Mouse (Mus musculus) left cerebral cortex, postnatal 14 days (tissue): ENCODE data around the gene Frmd5. TPM values are rescaled to one million over a fixed set of nuclear protein-coding genes. Genes with fewer than 3 reads are reported as not detected.

Experiments used
- DNase-seq, 2 experiments: peaks; one replicate each; pipeline ENCODE4 v3.0.0; 2021 to 2022; ENCODE audit warnings: low spot score in 2 of 2, mixed read lengths in 1 of 2
- intact Hi-C: fragments of 180-260 bp; cut with DNase I; formaldehyde crosslinking; loops from one replicate; pipeline ENCODE4 v1.15.1; 2025
- total RNA-seq, 2 experiments: library from RNA; stranded (reverse); gene quantifications; 2 replicates each; pipeline ENCODE4 v1.2.3; 2021

The Frmd5 gene
- total RNA-seq, 2 experiments from 2014 or later: 47.7 to 54.5 TPM

- intact Hi-C loops: no loop called here
- DNase-seq: no peak
These were observed 30.7 kb downstream of the Frmd5 start for GRCm38 (mm10) chr2:121776219-121776618.

DNA sequence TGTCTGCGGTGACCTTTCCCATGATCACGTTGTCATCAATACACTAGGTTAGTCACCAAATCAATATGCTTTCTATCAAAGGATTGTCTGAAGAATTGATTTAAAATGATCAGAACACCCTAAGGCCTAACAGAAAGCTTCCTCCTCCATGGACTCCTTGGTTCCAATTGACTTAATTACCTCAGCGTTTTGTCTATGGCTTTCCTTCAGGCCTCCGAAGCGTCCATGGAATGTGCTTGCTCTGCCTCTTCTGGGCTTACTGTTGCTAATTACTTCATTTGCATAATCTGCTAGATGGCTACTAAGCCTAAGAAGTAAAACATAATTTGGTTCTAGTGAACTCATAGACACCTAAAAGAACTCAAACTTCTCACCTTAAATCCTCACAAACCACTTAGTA lies 42.0 kb downstream of the Frmd5 start:
- no peak for DNase-seq
- intact Hi-C loops: no loop called here

- no peak for DNase-seq
- intact Hi-C loops: no loop called here
These were observed 45.0 kb downstream of the Frmd5 start for GRCm38 (mm10) chr2:121761861-121762260.

GRCm38 (mm10) chr2:121761281-121761795 lies 45.5 kb downstream of the Frmd5 start:
- intact Hi-C loops: no loop called here

GRCm38 (mm10) chr2:121760646-121761045 lies 46.2 kb downstream of the Frmd5 start:
- intact Hi-C loops: no loop called here
- DNase-seq: no peak

More at GRCm38 (mm10) chr2:121761281-121761795, 45.5 kb downstream of the Frmd5 start:
- DNase-seq: no peak

DNA sequence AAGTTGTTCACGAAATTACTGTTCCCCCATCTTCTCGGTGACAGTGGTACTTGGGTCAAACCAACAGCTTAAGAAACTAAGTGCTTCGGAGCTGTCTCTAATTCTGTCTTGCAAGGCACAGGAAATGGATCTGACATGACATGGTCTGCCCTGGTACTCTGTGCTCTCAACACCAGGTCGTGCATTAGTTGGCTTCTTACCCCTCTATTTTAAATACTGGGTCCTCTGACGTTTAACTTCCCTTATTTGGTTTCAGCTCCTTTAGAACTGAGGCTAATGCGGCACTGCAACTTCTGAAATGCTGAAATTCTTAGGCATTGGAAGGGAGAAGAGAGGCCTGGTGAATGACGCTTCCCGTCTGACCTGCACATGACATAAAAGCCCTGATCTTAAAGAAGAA lies 48.6 kb downstream of the Frmd5 start:
- no peak for DNase-seq
- intact Hi-C loops: no loop called here

- intact Hi-C loops: no loop called here
- DNase-seq: no peak
These were observed 50.6 kb downstream of the Frmd5 start for GRCm38 (mm10) chr2:121756336-121756735.

GRCm38 (mm10) chr2:121755056-121755455 lies 51.8 kb downstream of the Frmd5 start:
- DNase-seq: no peak
- intact Hi-C loops: no loop called here

- DNase-seq: peak; percentile 41 to 70
- intact Hi-C loops: no loop called here
These were observed 56.8 kb downstream of the Frmd5 start for GRCm38 (mm10) chr2:121750121-121750520.

- DNase-seq: no peak
- intact Hi-C loops: no loop called here
These were observed 65.7 kb downstream of the Frmd5 start for GRCm38 (mm10) chr2:121741151-121741550.

- intact Hi-C loops: no loop called here
- DNase-seq: no peak
These were observed 67.5 kb downstream of the Frmd5 start for GRCm38 (mm10) chr2:121739410-121739809.

GRCm38 (mm10) chr2:121733426-121733825 lies 73.5 kb downstream of the Frmd5 start:
- no peak for DNase-seq
- intact Hi-C loops: no loop called here

GRCm38 (mm10) chr2:121730486-121730885 lies 76.4 kb downstream of the Frmd5 start:
- intact Hi-C loops: no loop called here
- no peak for DNase-seq

DNA sequence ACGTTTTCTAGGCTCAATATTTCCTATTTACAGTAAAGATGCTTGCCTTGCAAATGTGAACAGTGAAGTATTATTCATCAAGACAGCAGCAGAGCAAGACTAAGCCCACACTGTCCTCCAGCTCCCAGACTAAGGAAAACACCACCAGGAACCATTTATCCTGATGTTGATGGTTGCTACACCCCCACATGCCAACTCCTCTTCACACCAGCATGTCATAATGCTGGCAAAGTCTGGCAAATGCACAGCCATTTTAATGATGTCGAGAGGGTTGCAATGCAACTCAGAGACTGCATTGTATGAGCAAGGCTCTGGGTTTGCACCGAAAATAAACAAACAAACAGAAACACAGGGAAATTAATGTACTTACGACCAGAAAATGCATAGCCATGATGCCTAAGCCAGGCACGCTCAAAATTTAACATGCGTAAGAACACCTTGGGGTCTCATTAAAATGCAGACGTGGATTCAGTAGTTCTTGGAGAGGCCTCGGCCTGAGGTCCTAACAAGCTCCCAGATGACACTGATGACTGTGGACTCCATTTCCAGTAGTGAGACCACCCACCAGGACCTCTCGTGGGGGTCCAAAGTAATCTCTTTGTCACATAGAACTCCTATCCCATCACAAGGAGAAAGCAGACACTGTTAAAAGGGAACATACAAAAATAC lies 77.8 kb downstream of the Frmd5 start:
- intact Hi-C loops: no loop called here
- DNase-seq: no peak

GRCm38 (mm10) chr2:121724866-121725265 lies 82.0 kb downstream of the Frmd5 start:
- intact Hi-C loops: no loop called here
- no peak for DNase-seq

GRCm38 (mm10) chr2:121723796-121724195 lies 83.1 kb downstream of the Frmd5 start:
- intact Hi-C loops: no loop called here

GRCm38 (mm10) chr2:121719000-121719399 lies 87.9 kb downstream of the Frmd5 start:
- DNase-seq: no peak
- intact Hi-C loops: no loop called here

More at GRCm38 (mm10) chr2:121723796-121724195, 83.1 kb downstream of the Frmd5 start:
- no peak for DNase-seq

- intact Hi-C loops: no loop called here
- DNase-seq: peak in 1 of 2 experiments; percentile 28
These were observed 89.8 kb downstream of the Frmd5 start for GRCm38 (mm10) chr2:121717133-121717532.

DNA sequence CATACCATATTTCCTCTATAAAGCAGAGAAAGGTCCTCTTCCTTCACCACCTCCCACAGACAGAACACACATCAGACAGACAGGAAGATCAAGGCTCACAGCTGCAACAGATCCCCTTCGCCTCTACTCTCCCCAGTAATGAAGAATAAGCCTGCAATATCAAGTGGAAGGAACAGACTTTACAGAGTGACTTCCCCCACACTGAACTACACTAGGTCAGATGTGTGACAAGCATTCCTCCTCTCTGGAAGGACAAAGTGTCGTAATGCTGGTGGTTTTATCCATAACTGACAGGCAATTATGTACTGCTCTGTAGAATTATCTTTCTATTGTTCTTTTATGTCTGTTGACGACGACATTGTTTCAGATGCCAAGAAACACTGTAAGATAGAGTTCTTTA lies 93.3 kb downstream of the Frmd5 start:
- DNase-seq: no peak
- intact Hi-C loops: no loop called here

DNA sequence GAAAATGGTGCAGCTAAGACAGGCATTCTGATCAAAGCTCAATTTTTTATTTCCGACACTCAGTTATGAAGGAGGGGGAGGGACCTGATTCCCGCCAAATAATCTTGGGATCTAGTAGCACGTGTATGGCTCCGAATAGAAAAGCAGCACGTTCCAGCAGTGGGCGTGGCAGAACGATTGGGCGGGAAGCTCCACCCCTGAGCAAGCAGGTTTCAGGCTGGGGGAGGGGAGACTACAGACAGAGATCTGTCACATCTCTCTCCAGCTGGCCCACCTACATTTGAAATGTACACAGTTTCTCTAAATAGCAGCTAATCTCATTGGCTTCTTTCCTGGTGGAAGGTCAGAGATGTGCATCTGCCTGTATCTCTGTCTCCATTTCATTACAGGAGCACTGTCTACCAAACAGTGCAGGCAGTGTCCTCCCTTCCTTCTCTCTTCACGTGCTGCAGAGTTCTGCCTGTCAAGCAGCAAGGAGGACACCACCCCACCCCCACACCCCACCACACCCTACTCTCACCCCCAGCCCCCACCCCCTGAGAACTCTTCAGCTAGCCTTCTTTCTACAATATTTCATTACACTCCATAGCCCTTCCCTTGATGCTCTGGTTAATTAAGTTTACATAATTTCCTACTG lies 95.0 kb downstream of the Frmd5 start:
- peak in 1 of 2 experiments; percentile 28 for DNase-seq
- intact Hi-C loops: no loop called here

DNA sequence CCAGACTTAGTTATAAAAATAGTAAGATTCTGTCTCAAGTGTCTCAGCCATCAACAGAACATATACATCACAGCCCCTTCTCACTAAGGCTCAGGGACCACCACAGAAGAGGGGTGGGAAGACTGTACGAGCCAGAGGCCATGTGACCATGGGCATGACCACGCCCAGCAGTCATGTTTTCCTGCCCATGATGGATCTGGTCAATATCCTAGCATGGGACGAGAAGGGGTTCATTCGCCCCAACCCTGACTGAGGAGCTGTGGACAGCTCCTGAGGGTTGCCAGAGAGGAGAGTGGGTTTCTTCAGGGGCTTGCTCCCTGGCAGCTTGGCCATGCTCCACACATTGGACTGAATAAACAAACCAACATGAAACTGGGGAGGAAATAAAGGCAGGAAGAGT lies 97.8 kb downstream of the Frmd5 start:
- intact Hi-C loops: no loop called here
- DNase-seq: no peak
